ENCODE assay signal across 16 mouse cellular contexts in genomic region chr2:21680735-21681270, GRCm38 (mm10).
"Had no signal": no experiment of that assay in that cellular context is flagged by ENCODE, and none has a peak within 500 bp of the region (broad histone marks: within the 10 kb centered on the region; RNA-seq: fewer than 3 reads in every experiment).

No protein-coding gene starts in this region.

- DNase-seq: retina, postnatal 1 day; right cerebral cortex, adult 18-20 months; right cerebral cortex, postnatal 14 days; right cerebral cortex, postnatal 25 days; right cerebral cortex, postnatal 4 days; spleen, adult 18-20 months; thymus, adult 18-20 months; thymus, adult 2 months; thymus, postnatal 14 days; thymus, postnatal 25 days; thymus, postnatal 36 days; thymus, postnatal 4 days had no signal

- H3K27me3 ChIP-seq: neural tube, embryonic 12.5 days; neural tube, embryonic 13.5 days; neural tube, embryonic 15.5 days; stomach, embryonic 15.5 days had no signal
